Mouse (Mus musculus) liver, postnatal 0 days (tissue): ENCODE measurements around the gene Kcnip2.

Experiments used
- CTCF ChIP-seq: sonication (generic); IDR thresholded peaks from 2 replicates; pipeline ENCODE4 v1.5.1; 2016; ENCODE audit warnings: antibody characterized with exemption, low read depth
- EP300 ChIP-seq: IDR thresholded peaks from 2 replicates; pipeline ENCODE4 v1.6.1; 2016; ENCODE audit warnings: antibody characterized with exemption, low read depth, mild to moderate bottlenecking

GRCm38 (mm10) chr19:45803408-45803807, 12.5 kb downstream of the Kcnip2 start:
- TF ChIP-seq CTCF (no peak), EP300 (no peak)
